Mouse (Mus musculus) myocyte (in vitro differentiated cells): ENCODE results near the gene Btbd11. TPM values are rescaled to one million over a fixed set of nuclear protein-coding genes. Genes with fewer than 3 reads are reported as not detected.

Experiments
- H3K27me3 ChIP-seq: one replicate; pipeline ENCODE4 v1.6.1; 2011; ENCODE audit not compliant: control insufficient read depth, insufficient read depth, insufficient read length
- H3K36me3 ChIP-seq: one replicate; pipeline ENCODE4 v1.6.1; 2011; ENCODE audit not compliant: control insufficient read depth, insufficient read depth
- H3K4me2 ChIP-seq: one replicate; pipeline ENCODE4 v1.6.1; 2011; ENCODE audit warnings: low read depth, control low read depth
- H3K4me3 ChIP-seq: one replicate; pipeline ENCODE4 v1.5.1; 2011; ENCODE audit warnings: mild to moderate bottlenecking, control low read depth, moderate library complexity
- H3K79me2 ChIP-seq: one replicate; pipeline ENCODE4 v1.6.1; 2011; ENCODE audit not compliant: control insufficient read depth, insufficient read depth
- H3ac ChIP-seq: one replicate; pipeline ENCODE4 v1.6.1; 2011; ENCODE audit not compliant: control insufficient read depth, insufficient read length
- CEBPB ChIP-seq: IDR thresholded peaks from 2 replicates; pipeline ENCODE4 v1.6.1; 2011; ENCODE audit warnings: mild to moderate bottlenecking, moderate library complexity; ENCODE audit not compliant: poor library complexity, insufficient read depth, severe bottlenecking
- E2F4 ChIP-seq: IDR thresholded peaks from one replicate; pipeline ENCODE4 v1.6.1; 2011; ENCODE audit warnings: mild to moderate bottlenecking, control low read depth, moderate library complexity; ENCODE audit not compliant: insufficient read depth
- MAX ChIP-seq: IDR thresholded peaks from one replicate; pipeline ENCODE4 v1.6.1; 2011; ENCODE audit warnings: low read depth, mild to moderate bottlenecking, control low read depth
- MYOD1 ChIP-seq, 3 experiments: IDR thresholded peaks; one replicate each; pipeline ENCODE4 v1.6.1; 2011; ENCODE audit warnings: control low read depth in 2 of 3, low read depth in 2 of 3, mild to moderate bottlenecking in 2 of 3, moderate library complexity in 1 of 3; ENCODE audit not compliant: insufficient read length in 2 of 3, control insufficient read depth in 1 of 3
- MYOG ChIP-seq, 3 experiments: IDR thresholded peaks; one replicate each; pipeline ENCODE4 v1.6.1; 2011; ENCODE audit warnings: control low read depth in 2 of 3, low read depth in 2 of 3, mild to moderate bottlenecking in 2 of 3; ENCODE audit not compliant: insufficient read length in 2 of 3, control insufficient read depth in 1 of 3, insufficient read depth in 1 of 3
- POLR2A ChIP-seq: IDR thresholded peaks from one replicate; pipeline ENCODE4 v1.6.1; 2011; ENCODE audit warnings: low read depth, mild to moderate bottlenecking, control low read depth, moderate library complexity; ENCODE audit not compliant: insufficient read length
- POLR2AphosphoS2 ChIP-seq: IDR thresholded peaks from one replicate; pipeline ENCODE4 v1.6.1; 2011; ENCODE audit warnings: low read depth, control low read depth; ENCODE audit not compliant: insufficient read length
- REST ChIP-seq: IDR thresholded peaks from one replicate; pipeline ENCODE4 v1.6.1; 2011; ENCODE audit warnings: mild to moderate bottlenecking, control low read depth, moderate library complexity; ENCODE audit not compliant: insufficient read depth, insufficient read length
- SRF ChIP-seq: IDR thresholded peaks from one replicate; pipeline ENCODE4 v1.6.1; 2011; ENCODE audit warnings: low read depth; ENCODE audit not compliant: control insufficient read depth, insufficient read length
- TCF12 ChIP-seq: IDR thresholded peaks from one replicate; pipeline ENCODE4 v1.6.1; 2011; ENCODE audit warnings: mild to moderate bottlenecking, control low read depth; ENCODE audit not compliant: poor library complexity, insufficient read depth, severe bottlenecking
- TCF3 ChIP-seq: IDR thresholded peaks from one replicate; pipeline ENCODE4 v1.6.1; 2011; ENCODE audit warnings: low read depth, control low read depth; ENCODE audit not compliant: insufficient read length
- USF1 ChIP-seq: IDR thresholded peaks from one replicate; pipeline ENCODE4 v1.6.1; 2011; ENCODE audit warnings: low read depth, mild to moderate bottlenecking, control low read depth, moderate library complexity
- polyA plus RNA-seq: library from polyadenylated mRNA; unstranded; fragments of >200 nt; fragmentation: generic; extraction: Trizol; gene quantifications from one replicate; pipeline ENCODE4 v1.2.1, GENCODE M21; 2012; ENCODE audit warnings: missing spikeins

Btbd11 gene
- polyA plus RNA-seq, 1 experiment = 6.8 TPM

DNA sequence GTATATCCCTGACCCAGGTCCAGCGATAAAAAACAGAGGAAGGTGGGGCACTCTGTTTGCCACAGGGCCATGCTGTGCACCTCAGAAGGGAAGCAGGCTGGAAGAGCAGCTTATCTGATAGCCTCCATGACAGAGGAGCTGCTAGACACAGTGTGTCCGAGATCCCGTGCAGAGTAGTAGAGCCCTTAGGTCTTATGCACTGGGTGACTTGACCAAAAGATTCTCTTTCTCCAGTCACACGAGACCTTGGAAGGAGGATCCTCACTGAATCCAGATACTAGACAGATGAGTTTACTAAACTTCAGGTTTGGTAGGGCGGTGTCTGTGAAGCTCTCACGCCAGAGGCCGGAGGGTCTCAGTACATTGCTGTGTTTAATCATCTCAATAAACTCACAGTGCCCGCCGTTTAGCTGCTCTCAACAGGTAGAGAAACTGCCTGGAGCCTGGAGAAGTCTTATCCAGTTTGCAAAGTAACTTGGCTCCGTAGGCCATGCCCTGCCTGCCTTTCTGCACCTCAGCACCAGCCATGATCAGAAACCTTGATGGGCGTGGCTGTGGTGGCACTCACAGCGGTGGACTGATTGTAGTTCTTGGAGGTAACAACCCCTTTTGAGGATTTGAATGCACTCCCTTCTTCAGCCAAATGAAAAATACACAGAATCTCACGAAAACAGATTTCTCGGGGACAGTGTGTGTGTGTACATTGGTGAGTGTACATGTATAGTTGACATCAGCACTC is 155.4 kb downstream of the Btbd11 start:
- Histone ChIP-seq H3K36me3 (no peaks in the 10 kb centered on the region), H3ac (no peak overlapping the region), H3K27me3 (no peaks in the 10 kb centered on the region), H3K4me2 (no peak overlapping the region), H3K79me2 (no peaks in the 10 kb centered on the region), H3K4me3 (no peak overlapping the region)
- TF ChIP-seq MYOD1 (IDR thresholded peaks at IDR 0.05; ENCODE audit: control insufficient read depth in 1 of 3, insufficient read length in 2 of 3, low read depth in 2 of 3) = no peak
- no peak for TF ChIP-seq USF1
- TF ChIP-seq TCF12 = no peak
- TF ChIP-seq MYOG (IDR thresholded peaks at IDR 0.05; ENCODE audit: control insufficient read depth in 1 of 3, insufficient read depth in 1 of 3, insufficient read length in 2 of 3, low read depth in 2 of 3) = no peak
- TF ChIP-seq POLR2AphosphoS2 = no peak

DNA sequence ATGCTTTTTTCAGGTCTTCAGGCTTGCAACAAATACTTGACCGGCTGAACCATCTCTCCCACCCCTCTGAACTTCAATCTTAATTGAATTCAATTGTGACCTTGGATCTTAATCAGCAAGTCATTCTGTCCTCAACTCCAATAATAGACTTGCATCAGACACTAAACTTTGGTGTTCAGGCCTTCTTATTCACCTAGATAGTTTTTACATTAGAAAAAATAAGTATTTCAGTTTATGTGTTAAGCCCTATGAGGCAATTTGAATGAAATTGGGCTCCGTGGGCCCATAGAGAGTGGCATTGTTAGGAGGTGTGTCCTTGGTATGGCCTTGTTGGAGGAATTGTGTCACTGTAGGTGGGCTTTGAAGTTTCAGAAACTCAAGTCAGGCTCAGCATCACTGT is 156.7 kb downstream of the Btbd11 start:
- TF ChIP-seq USF1 (no peak), TCF3 (no peak), MYOD1 (IDR thresholded peaks at IDR 0.05; ENCODE audit: control insufficient read depth in 1 of 3, insufficient read length in 2 of 3, low read depth in 2 of 3) (no peak), TCF12 (no peak), REST (no peak), MYOG (IDR thresholded peaks at IDR 0.05; ENCODE audit: control insufficient read depth in 1 of 3, insufficient read depth in 1 of 3, insufficient read length in 2 of 3, low read depth in 2 of 3) (no peak), POLR2A (no peak), E2F4 (no peak), SRF (no peak)
- Histone ChIP-seq H3K27me3 (no peaks in the 10 kb centered on the region), H3ac (no peak overlapping the region), H3K4me3 (no peak overlapping the region), H3K79me2 (no peaks in the 10 kb centered on the region), H3K4me2 (no peak overlapping the region), H3K36me3 (no peaks in the 10 kb centered on the region)

DNA sequence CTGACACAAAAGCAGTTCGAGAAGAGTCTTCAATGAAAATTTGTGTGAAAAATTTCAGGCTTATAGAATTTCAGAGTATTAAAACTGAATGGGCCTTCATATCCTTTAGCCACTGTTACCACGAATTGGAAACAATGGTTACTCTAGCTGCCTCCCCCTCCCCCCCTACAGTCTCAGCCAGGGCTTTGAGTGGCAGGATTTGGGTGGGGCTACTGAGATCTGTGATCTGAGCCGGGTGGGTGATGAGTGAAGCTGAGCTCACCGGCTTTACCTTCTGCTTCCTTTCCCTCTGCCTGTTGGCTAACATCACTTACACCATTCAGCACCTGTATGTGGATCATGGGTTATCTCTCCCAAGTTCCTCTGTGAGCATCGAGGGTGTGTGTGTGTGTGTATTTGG is 158.4 kb downstream of the Btbd11 start:
- no peak overlapping the region for H3K4me3 ChIP-seq
- no peak overlapping the region for H3ac ChIP-seq
- TF ChIP-seq TCF3 (no peak), CEBPB (no peak), REST (no peak)
- H3K36me3 ChIP-seq = no peaks in the 10 kb centered on the region
- H3K79me2 ChIP-seq = no peaks in the 10 kb centered on the region
- no peak overlapping the region for H3K4me2 ChIP-seq
- no peaks in the 10 kb centered on the region for H3K27me3 ChIP-seq

DNA sequence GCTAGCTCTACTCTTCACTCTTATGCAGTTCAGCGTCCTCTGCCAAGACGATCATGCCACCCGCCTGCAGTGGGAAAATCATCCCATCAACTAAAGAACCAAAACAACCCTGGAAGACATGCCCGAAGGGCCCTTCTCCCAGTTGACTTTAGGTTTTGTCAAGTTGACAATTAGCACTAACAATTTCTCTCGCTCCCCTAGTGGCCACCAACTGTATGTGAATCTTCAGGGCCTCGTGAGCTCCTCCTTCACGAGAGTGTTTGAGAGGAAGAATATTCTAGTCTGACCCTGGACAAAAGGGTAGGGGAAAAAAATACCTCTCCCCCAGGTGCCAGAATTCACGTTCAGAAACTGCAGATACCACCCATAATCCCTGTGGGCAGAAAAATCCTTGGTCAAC is 168.6 kb downstream of the Btbd11 start:
- no peak overlapping the region for H3ac ChIP-seq
- TF ChIP-seq POLR2AphosphoS2 = no peak
- TF ChIP-seq E2F4 = no peak
- no peak for TF ChIP-seq POLR2A
- no peak for TF ChIP-seq USF1
- TF ChIP-seq REST = no peak
- TF ChIP-seq SRF = no peak
- no peak for TF ChIP-seq MYOD1 (IDR thresholded peaks at IDR 0.05; ENCODE audit: control insufficient read depth in 1 of 3, insufficient read length in 2 of 3, low read depth in 2 of 3)
- no peak for TF ChIP-seq TCF3
- no peak for TF ChIP-seq MYOG (IDR thresholded peaks at IDR 0.05; ENCODE audit: control insufficient read depth in 1 of 3, insufficient read depth in 1 of 3, insufficient read length in 2 of 3, low read depth in 2 of 3)
- no peak for TF ChIP-seq CEBPB
- TF ChIP-seq TCF12 = no peak
- no peak for TF ChIP-seq MAX
- no peaks in the 10 kb centered on the region for H3K27me3 ChIP-seq
- no peak overlapping the region for H3K4me2 ChIP-seq
- H3K4me3 ChIP-seq = no peak overlapping the region
- H3K36me3 ChIP-seq = no peaks in the 10 kb centered on the region
- no peaks in the 10 kb centered on the region for H3K79me2 ChIP-seq

DNA sequence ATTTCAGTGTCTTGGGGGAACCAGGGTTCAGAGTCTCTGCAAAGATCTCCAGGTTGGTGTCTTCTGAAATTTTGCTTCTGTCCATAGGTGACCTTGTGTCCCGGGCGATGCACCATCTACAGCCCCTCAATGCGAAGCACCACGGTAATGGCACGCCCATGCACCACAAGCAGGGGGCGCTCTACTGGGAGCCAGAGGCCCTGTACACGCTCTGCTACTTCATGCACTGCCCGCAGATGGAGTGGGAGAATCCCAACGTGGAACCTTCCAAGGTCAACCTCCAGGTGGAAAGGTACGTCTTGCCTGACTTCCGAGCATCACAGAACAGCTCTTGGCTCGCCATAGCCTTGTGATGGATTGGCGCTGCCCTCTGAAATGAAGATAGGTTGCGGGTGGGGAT is 174.8 kb downstream of the Btbd11 start:
- Histone ChIP-seq H3ac (no peak overlapping the region), H3K36me3 (no peaks in the 10 kb centered on the region)
- TF ChIP-seq MAX = no peak
- no peak for TF ChIP-seq TCF3

More for the DNA sequence above, 174.8 kb downstream of the Btbd11 start:
- Histone ChIP-seq H3K27me3 (no peaks in the 10 kb centered on the region), H3K4me2 (no peak overlapping the region), H3K4me3 (no peak overlapping the region), H3K79me2 (no peaks in the 10 kb centered on the region)
